Mouse (Mus musculus): Measurements from ENCODE around the gene Abcf1.

DNA sequence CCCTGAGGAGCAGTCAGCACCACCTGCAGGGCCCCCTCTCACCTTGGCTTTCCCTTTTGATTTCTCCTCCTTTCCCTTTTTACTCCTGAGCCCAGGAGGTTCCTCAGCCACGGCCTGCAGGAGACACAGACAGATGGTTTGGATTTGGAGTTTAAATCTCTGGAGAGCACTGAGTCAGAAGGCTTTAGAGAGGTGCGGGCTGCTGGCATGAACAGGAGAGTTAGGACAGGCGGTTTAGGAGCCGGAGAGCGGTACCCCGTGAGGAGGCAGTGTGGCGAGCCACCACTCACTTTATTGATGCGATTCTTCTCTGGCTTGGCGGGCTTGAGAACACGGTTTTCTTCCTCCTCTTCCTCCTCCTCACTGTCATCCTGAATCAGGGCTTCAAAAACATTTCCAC lies 6.3 kb downstream of the Abcf1 start:
- TF ChIP-seq EP300 (optimal IDR thresholded peaks at IDR 0.05) = no peak
- no peak for TF ChIP-seq CTCF (IDR thresholded peaks at IDR 0.05; ENCODE audit: low read depth)
